Mouse (Mus musculus) CH12.LX (cell line): ENCODE measurements around the gene Ptgis. TPM values are rescaled to one million over a fixed set of nuclear protein-coding genes. Genes with fewer than 3 reads are reported as not detected.

Experiments used
- DNase-seq: peaks from one replicate; pipeline ENCODE4 v3.0.0-alpha.2; 2013; ENCODE audit errors: extremely low read depth
- H3K27ac ChIP-seq: 2 replicates; pipeline ENCODE4 v1.5.1; 2012; ENCODE audit warnings: low read depth, mild to moderate bottlenecking, control low read depth, moderate library complexity; ENCODE audit not compliant: insufficient read depth
- H3K27me3 ChIP-seq: replicated peaks from 2 replicates; pipeline ENCODE3; 2012; ENCODE audit warnings: inconsistent platforms
- H3K36me3 ChIP-seq, 2 experiments: replicated peaks in 1 of 2; 2 replicates each; pipeline versions ENCODE3 to v1.6.1; 2012; ENCODE audit warnings: inconsistent platforms in 1 of 2, low read length in 1 of 2, mild to moderate bottlenecking in 1 of 2, mixed read lengths in 1 of 2, moderate library complexity in 1 of 2; ENCODE audit not compliant: control insufficient read depth in 1 of 2, insufficient read depth in 1 of 2
- H3K4me1 ChIP-seq, 2 experiments: 2 replicates each; pipeline ENCODE4 v1.6.1; 2012; ENCODE audit warnings: inconsistent platforms in 1 of 2, moderate library complexity in 1 of 2; ENCODE audit not compliant: insufficient read depth in 2 of 2, control insufficient read depth in 1 of 2
- H3K4me2 ChIP-seq: 2 replicates; pipeline ENCODE4 v1.6.1; 2012; ENCODE audit warnings: low read depth, mild to moderate bottlenecking, control low read depth; ENCODE audit not compliant: poor library complexity, insufficient read depth, severe bottlenecking
- H3K4me3 ChIP-seq, 3 experiments: fragments of 150-350 bp in 1 of 3; sonication (generic) in 1 of 3; replicated peaks in 1 of 3; 2 replicates each; pipeline versions ENCODE3 to v1.5.1; 2011 to 2012; ENCODE audit warnings: low read depth in 2 of 3, low read length in 2 of 3, mild to moderate bottlenecking in 2 of 3, moderate library complexity in 2 of 3, control low read depth in 1 of 3, improper control_type of control experiment in 1 of 3, inconsistent platforms in 1 of 3, mixed read lengths in 1 of 3; ENCODE audit not compliant: poor library complexity in 1 of 3
- H3K79me2 ChIP-seq: replicated peaks from 2 replicates; pipeline ENCODE4 v1.6.1; 2012; ENCODE audit warnings: mild to moderate bottlenecking, moderate library complexity; ENCODE audit not compliant: control insufficient read depth, poor library complexity, insufficient read depth, severe bottlenecking; ENCODE audit errors: extremely low read depth
- H3K9ac ChIP-seq: 2 replicates; pipeline ENCODE4 v1.6.1; 2012; ENCODE audit warnings: low read depth, mild to moderate bottlenecking, control low read depth, moderate library complexity; ENCODE audit not compliant: insufficient read depth
- H3K9me3 ChIP-seq: replicated peaks from 2 replicates; pipeline ENCODE3; 2012; ENCODE audit warnings: low read length, inconsistent platforms, mixed read lengths
- CHD1 ChIP-seq: IDR thresholded peaks from 2 replicates; pipeline ENCODE4 v1.6.1; 2012; ENCODE audit warnings: low read depth, low read length, improper control_type of control experiment, inconsistent platforms
- CTCF ChIP-seq, 2 experiments: IDR thresholded peaks in 1 of 2; conservative IDR thresholded peaks in 1 of 2; 2 replicates each; pipeline ENCODE4 v1.5.1; 2011 to 2012; ENCODE audit warnings: low read depth in 2 of 2, low read length in 2 of 2, improper control_type of control experiment in 1 of 2, inconsistent platforms in 1 of 2, mild to moderate bottlenecking in 1 of 2, moderate library complexity in 1 of 2
- E2F4 ChIP-seq: IDR thresholded peaks from 2 replicates; pipeline ENCODE4 v1.6.1; 2011; ENCODE audit warnings: low read depth, low read length, improper control_type of control experiment; ENCODE audit not compliant: insufficient replicate concordance
- ELF1 ChIP-seq: IDR thresholded peaks from 2 replicates; pipeline ENCODE4 v1.6.1; 2014; ENCODE audit warnings: low read depth, mild to moderate bottlenecking, inconsistent platforms, low read length, improper control_type of control experiment
- ETS1 ChIP-seq: conservative IDR thresholded peaks from 2 replicates; pipeline ENCODE4 v1.6.1; 2012; ENCODE audit warnings: low read depth, mild to moderate bottlenecking, inconsistent platforms, low read length, improper control_type of control experiment, moderate library complexity
- HCFC1 ChIP-seq: IDR thresholded peaks from 2 replicates; pipeline ENCODE4 v1.6.1; 2012; ENCODE audit warnings: low read depth, mild to moderate bottlenecking, inconsistent platforms, low read length, improper control_type of control experiment
- IRF4 ChIP-seq: IDR thresholded peaks from 2 replicates; pipeline ENCODE4 v1.6.1; 2014; ENCODE audit warnings: low read depth, mild to moderate bottlenecking, inconsistent platforms, low read length, improper control_type of control experiment
- JUND ChIP-seq: conservative IDR thresholded peaks from 2 replicates; pipeline ENCODE4 v1.6.1; 2011; ENCODE audit warnings: low read depth, low read length, improper control_type of control experiment
- MAX ChIP-seq: IDR thresholded peaks from 2 replicates; pipeline ENCODE4 v1.6.1; 2011; ENCODE audit warnings: low read length, improper control_type of control experiment
- MEF2A ChIP-seq: IDR thresholded peaks from 2 replicates; pipeline ENCODE4 v1.6.1; 2014; ENCODE audit warnings: low read depth, mild to moderate bottlenecking, inconsistent platforms, low read length, improper control_type of control experiment, borderline replicate concordance
- MXI1 ChIP-seq: IDR thresholded peaks from 2 replicates; pipeline ENCODE4 v1.6.1; 2011; ENCODE audit warnings: mild to moderate bottlenecking, low read depth, low read length, improper control_type of control experiment
- NELFE ChIP-seq: IDR thresholded peaks from 2 replicates; pipeline ENCODE4 v1.6.1; 2011; ENCODE audit warnings: low read depth, low read length, improper control_type of control experiment
- NRF1 ChIP-seq: IDR thresholded peaks from 2 replicates; pipeline ENCODE4 v1.6.1; 2014; ENCODE audit warnings: low read depth, mild to moderate bottlenecking, inconsistent platforms, low read length, improper control_type of control experiment, moderate library complexity
- PAX5 ChIP-seq: IDR thresholded peaks from 2 replicates; pipeline ENCODE4 v1.6.1; 2012; ENCODE audit warnings: low read length, inconsistent platforms, mixed read lengths
- RCOR1 ChIP-seq: conservative IDR thresholded peaks from 2 replicates; pipeline ENCODE4 v1.6.1; 2012; ENCODE audit warnings: low read depth, mild to moderate bottlenecking, inconsistent platforms, low read length, improper control_type of control experiment
- SMC3 ChIP-seq: IDR thresholded peaks from 2 replicates; pipeline ENCODE4 v1.6.1; 2011; ENCODE audit warnings: low read depth, low read length, improper control_type of control experiment
- UBTF ChIP-seq: IDR thresholded peaks from 2 replicates; pipeline ENCODE4 v1.6.1; 2012; ENCODE audit warnings: low read depth, mild to moderate bottlenecking, inconsistent platforms, low read length, improper control_type of control experiment, moderate library complexity
- USF1 ChIP-seq: IDR thresholded peaks from 2 replicates; pipeline ENCODE4 v1.6.1; 2014; ENCODE audit warnings: low read depth, mild to moderate bottlenecking, inconsistent platforms, low read length, improper control_type of control experiment
- USF2 ChIP-seq: conservative IDR thresholded peaks from 2 replicates; pipeline ENCODE4 v1.6.1; 2011; ENCODE audit warnings: low read depth, low read length, improper control_type of control experiment
- dilution Hi-C: fragments of 300-500 bp; cut with MboI; formaldehyde crosslinking; loops from 2 replicates; pipeline ENCODE4 v1.14.3; 2020; ENCODE audit warnings: low sequenced_read_pairs; ENCODE audit not compliant: extremely low pct_unique_long_range_greater_than_20kb, extremely low pct_ligation_motif_present
- in situ Hi-C: fragments of 300-500 bp; cut with MboI; formaldehyde crosslinking; loops from 3 replicates; pipeline ENCODE4 v1.14.3; 2019; ENCODE audit warnings: low sequenced_read_pairs, low pct_ligation_motif_present, low pct_unique_long_range_greater_than_20kb, mixed read lengths
- polyA plus RNA-seq: library from polyadenylated mRNA; unstranded; fragments of >175 nt; gene quantifications from 2 replicates; pipeline ENCODE4 v1.2.1, GENCODE M21; 2012; ENCODE audit warnings: low read depth; ENCODE audit not compliant: insufficient read length
- total RNA-seq, 2 experiments: library from RNA; depleted of rRNA; stranded (reverse); fragments of 300-350 nt in 1 of 2; fragments of >200 nt in 1 of 2; gene quantifications; 2 replicates each; pipeline ENCODE4 v1.2.3; 2012 to 2014

Ptgis gene
- total and polyA plus RNA-seq, 3 experiments, result 7.0 to 15.9 (median 13.4) TPM

DNA sequence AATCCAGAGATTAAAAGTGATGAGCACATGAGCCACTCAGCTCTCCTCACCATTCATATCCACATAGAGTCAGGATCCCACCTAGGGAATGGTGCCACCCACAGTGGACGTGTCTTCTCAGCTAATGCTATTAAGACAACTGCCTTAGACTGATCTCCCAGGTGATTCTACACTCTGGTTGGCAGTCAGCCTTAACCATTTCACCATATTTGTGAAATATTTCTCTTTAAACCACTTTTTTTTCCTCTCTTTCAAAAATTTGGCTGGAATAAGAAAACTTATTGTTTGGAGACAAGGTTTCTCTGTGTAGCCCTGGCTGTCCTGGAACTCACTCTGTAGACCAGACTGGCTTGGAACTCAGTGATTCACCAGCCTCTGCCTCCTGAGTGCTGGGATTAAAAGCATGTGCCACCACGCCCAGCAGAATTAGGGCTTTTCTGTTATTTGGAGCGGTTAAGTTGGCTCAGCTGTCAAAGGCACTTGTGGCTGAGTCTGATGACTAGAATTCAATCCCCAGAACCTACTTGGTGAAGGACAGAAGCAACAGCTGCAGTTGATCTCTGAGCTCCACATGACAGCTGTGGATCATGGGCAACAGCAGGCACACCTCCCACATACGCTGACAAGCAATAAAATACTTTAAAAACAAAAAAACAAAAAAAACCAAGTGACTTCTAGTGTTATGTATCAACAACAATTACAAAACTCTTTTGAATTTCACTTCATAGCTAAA, 3.6 kb upstream of the Ptgis start:
- no peak overlapping the region for H3K9ac ChIP-seq
- H3K79me2 ChIP-seq, result no peaks in the 10 kb centered on the region
- no peak overlapping the region for H3K27ac ChIP-seq
- dilution Hi-C loops (no loop called here), in situ Hi-C loops (no loop called here)
- no peak for TF ChIP-seq NELFE
- H3K9me3 ChIP-seq, result peaks cover 11% of the 10 kb centered on the region
- H3K27me3 ChIP-seq, result peaks cover 35% of the 10 kb centered on the region
- no peaks in the 10 kb centered on the region for H3K36me3 ChIP-seq
- DNase-seq, result no peak
- H3K4me3 ChIP-seq, result no peak overlapping the region
- H3K4me2 ChIP-seq, result no peak overlapping the region
- 0 out of 4 replicates have a peak, but pooled peaks cover 3 to 5% of the 10 kb centered on the region in 2 experiments for H3K4me1 ChIP-seq

DNA sequence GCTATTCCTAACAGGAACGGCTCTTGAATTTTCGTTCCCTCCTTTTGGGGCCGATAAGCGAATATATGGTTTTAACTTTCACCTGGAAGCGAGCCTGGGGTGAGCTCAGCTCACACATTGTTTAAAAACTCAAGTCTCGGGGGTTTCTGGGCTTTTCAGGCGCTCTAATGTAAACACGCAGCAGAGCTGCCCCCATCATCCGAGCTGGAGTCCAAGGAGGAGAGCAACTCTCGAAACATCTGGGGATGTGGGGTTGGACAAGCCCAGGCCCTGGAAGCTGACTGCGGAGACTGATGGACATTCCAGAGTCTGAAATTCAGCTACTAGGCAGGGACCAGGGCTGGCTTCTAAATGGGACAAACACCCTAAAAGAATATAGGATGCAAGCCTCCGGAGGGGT, 1.1 kb downstream of the Ptgis start:
- Histone ChIP-seq H3K9me3 (peaks cover 5% of the 10 kb centered on the region), H3K36me3 (no peaks in the 10 kb centered on the region)
- TF ChIP-seq USF2 (no peak), MEF2A (no peak), E2F4 (no peak)
- TF ChIP-seq, all 38 proteins: peak for 0
- no peak overlapping the region for H3K4me2 ChIP-seq
- no peak overlapping the region for H3K27ac ChIP-seq
- H3K4me3 ChIP-seq, result no peak overlapping the region
- in situ Hi-C loops, result no loop called here
- no peaks in the 10 kb centered on the region for H3K4me1 ChIP-seq
- H3K27me3 ChIP-seq, result peaks cover 61% of the 10 kb centered on the region
- H3K9ac ChIP-seq, result no peak overlapping the region
- no peaks in the 10 kb centered on the region for H3K79me2 ChIP-seq
- dilution Hi-C loops, result no loop called here
- no peak for DNase-seq

DNA sequence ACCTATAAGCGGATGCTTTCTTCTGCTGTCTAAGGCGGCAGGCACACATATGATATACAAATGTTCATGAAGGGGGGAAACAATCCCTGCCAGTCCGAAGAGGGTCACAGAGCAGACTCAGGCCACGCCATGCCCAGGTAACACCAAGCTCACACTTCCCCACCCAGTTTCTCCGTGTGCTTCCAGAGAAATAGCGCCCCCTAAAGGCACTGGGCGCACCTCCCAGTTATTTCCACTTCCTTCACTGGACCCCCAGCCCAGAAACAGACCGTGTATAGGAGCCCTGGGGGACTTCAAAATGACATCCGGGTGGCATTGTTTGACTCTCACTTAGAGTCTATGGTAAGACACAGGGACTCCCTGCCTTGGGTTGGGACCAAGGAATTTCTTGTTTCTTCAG, 3.2 kb downstream of the Ptgis start:
- peaks cover 58% of the 10 kb centered on the region for H3K27me3 ChIP-seq

DNA sequence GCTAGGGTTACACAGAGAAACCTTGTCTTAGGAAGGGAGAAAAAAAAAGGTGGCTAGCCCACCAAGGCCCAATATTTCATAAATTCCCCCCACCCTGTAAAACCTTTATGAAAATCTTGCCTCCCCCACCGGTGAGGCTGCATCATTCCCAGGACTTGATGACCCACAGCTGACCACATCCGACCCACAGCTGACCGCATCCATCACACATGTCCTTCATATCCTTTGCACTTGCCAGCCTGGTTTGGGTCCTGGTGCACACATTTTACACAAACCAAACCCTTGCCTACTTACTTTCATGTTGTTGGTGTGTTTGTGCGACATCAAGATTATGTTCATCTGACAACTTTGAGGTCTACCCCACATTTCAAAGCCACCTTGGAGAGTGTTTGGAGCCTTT, 4.2 kb downstream of the Ptgis start:
- no peak overlapping the region for H3K4me3 ChIP-seq
- no peaks in the 10 kb centered on the region for H3K9me3 ChIP-seq
- no peaks in the 10 kb centered on the region for H3K79me2 ChIP-seq
- H3K36me3 ChIP-seq, result no peaks in the 10 kb centered on the region
- H3K9ac ChIP-seq, result no peak overlapping the region
- peaks cover 53% of the 10 kb centered on the region for H3K27me3 ChIP-seq
- no peak overlapping the region for H3K27ac ChIP-seq
- in situ Hi-C loops (no loop called here), dilution Hi-C loops (no loop called here)
- H3K4me2 ChIP-seq, result no peak overlapping the region
- no peak for DNase-seq
- no peaks in the 10 kb centered on the region for H3K4me1 ChIP-seq
- no peak for TF ChIP-seq USF1
- no peak for TF ChIP-seq RCOR1
- no peak for TF ChIP-seq CHD1
- no peak for TF ChIP-seq CTCF (conservative IDR thresholded peaks at IDR 0.05 in 1 of 2, IDR thresholded peaks at IDR 0.05 in 1 of 2; ENCODE audit: low read depth in 2 of 2, low read length in 2 of 2)
- TF ChIP-seq ETS1, result no peak
- TF ChIP-seq UBTF, result no peak
- TF ChIP-seq IRF4, result no peak
- no peak for TF ChIP-seq JUND
- no peak for TF ChIP-seq MXI1
- TF ChIP-seq MAX, result no peak
- TF ChIP-seq NRF1, result no peak
- TF ChIP-seq SMC3, result no peak
- no peak for TF ChIP-seq PAX5
- TF ChIP-seq HCFC1, result no peak

More for the DNA sequence above, 3.2 kb downstream of the Ptgis start:
- in situ Hi-C loops (no loop called here), dilution Hi-C loops (no loop called here)
- H3K79me2 ChIP-seq, result no peaks in the 10 kb centered on the region
- no peaks in the 10 kb centered on the region for H3K4me1 ChIP-seq
- no peak overlapping the region for H3K4me3 ChIP-seq
- no peaks in the 10 kb centered on the region for H3K36me3 ChIP-seq
- no peak overlapping the region for H3K27ac ChIP-seq
- peak; percentile 8 to 36; a peak in 2 of 4 replicates for TF ChIP-seq CTCF (conservative IDR thresholded peaks at IDR 0.05 in 1 of 2, IDR thresholded peaks at IDR 0.05 in 1 of 2; ENCODE audit: low read depth in 2 of 2, low read length in 2 of 2)
- TF ChIP-seq ELF1, result no peak
- H3K9ac ChIP-seq, result no peak overlapping the region
- DNase-seq, result no peak
- no peak overlapping the region for H3K4me2 ChIP-seq
- no peaks in the 10 kb centered on the region for H3K9me3 ChIP-seq
